Mouse (Mus musculus) E14TG2a.4 (cell line): Measurements from ENCODE around the gene Arfgap1.

ENCODE experiments used
- CTCF ChIP-seq: conservative IDR thresholded peaks from 2 replicates; pipeline ENCODE4 v1.5.1; 2014; ENCODE audit warnings: low read length
- POU5F1 ChIP-seq: IDR thresholded peaks from 2 replicates; pipeline ENCODE4 v1.6.1; 2014; ENCODE audit warnings: low read length, borderline replicate concordance

- no peak for TF ChIP-seq CTCF
- no peak for TF ChIP-seq POU5F1
These were observed 738 bp upstream of the Arfgap1 start for GRCm38 (mm10) chr2:180966092-180966882.
